Mouse (Mus musculus) cortical plate, adult 2 months (tissue): ENCODE data around the gene Mink1. TPM values are rescaled to one million over a fixed set of nuclear protein-coding genes. Genes with fewer than 3 reads are reported as not detected.
"Not testable (repeated sequence)": the region's sequence is repeated elsewhere in the genome, so short reads cannot be mapped to it uniquely, and the experiment has no call there.

Source experiments
- H3K27ac ChIP-seq: fragments of 200-500 bp; 2 replicates; pipeline ENCODE4 v1.5.1; 2012; ENCODE audit warnings: low read length, control low read depth, inconsistent platforms; ENCODE audit not compliant: insufficient read depth
- H3K4me1 ChIP-seq: fragments of 200-500 bp; 2 replicates; pipeline ENCODE4 v1.6.1; 2011; ENCODE audit warnings: low read length; ENCODE audit not compliant: control insufficient read depth, insufficient read depth
- H3K4me3 ChIP-seq: fragments of 200-500 bp; 2 replicates; pipeline ENCODE4 v1.5.1; 2011; ENCODE audit warnings: mild to moderate bottlenecking, low read length, control low read depth; ENCODE audit not compliant: insufficient read depth
- CTCF ChIP-seq: fragments of 200-500 bp; IDR thresholded peaks from 2 replicates; pipeline ENCODE4 v1.5.1; 2011; ENCODE audit warnings: mild to moderate bottlenecking, control low read depth, low read length; ENCODE audit not compliant: insufficient read depth; ENCODE audit errors: extremely low read depth
- POLR2A ChIP-seq: fragments of 200-500 bp; IDR thresholded peaks from 2 replicates; pipeline ENCODE4 v1.6.1; 2011; ENCODE audit warnings: mild to moderate bottlenecking, low read length, control low read depth; ENCODE audit not compliant: insufficient read depth; ENCODE audit errors: extremely low read depth
- polyA plus RNA-seq: library from polyadenylated mRNA; depleted of rRNA; stranded (reverse); fragments of >200 nt; gene quantifications from 2 replicates; pipeline ENCODE4 v1.2.3, GENCODE M21; 2012; rRNA removed

Gene Mink1
- 318 and 325 TPM in 2 replicates for polyA plus RNA-seq

DNA sequence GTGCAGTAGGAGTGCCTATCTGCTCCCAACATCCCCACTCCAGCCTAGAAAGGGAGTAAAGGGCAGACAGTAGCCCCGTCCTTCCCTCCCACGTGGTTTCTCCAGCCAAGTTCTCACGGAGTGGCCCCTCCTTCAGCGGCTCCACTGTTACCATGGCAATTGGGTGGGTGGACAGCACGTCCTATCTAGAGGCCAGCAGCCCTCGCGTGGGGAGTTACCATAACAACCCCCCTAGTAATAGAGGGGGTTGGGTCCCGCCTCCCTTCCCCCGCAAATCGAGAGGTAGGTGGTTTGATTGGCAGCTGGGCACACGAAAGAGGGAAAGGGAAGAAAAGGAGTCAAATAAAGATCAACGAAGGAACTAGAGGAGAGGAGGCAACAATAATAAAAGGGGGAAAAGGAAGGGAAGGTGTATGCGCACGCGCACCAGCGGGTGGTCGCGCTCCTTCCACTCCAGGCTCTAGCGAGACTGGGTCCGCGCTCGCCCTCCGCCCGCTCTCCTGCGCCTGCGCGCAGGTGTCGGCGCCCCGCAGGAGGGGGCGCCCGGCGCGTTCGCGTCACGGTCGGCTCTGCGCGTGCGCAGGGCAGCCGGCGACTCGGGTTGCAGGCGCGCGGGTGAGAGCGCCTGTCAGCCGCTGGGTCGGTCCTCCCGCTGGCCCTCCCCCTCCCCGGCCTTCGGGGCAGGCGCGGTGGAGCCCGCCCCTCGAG lies at the start of gene Mink1:
Mink1 (plus strand) TSS at position 595 of the 708 bp plus-strand sequence.
- Histone ChIP-seq H3K4me3 (peak within 1 kb of the TSS; percentile 86), H3K27ac (peak within 1 kb of the TSS; percentile 98)
- TF ChIP-seq CTCF (no peak), POLR2A (peak; percentile 82)

DNA sequence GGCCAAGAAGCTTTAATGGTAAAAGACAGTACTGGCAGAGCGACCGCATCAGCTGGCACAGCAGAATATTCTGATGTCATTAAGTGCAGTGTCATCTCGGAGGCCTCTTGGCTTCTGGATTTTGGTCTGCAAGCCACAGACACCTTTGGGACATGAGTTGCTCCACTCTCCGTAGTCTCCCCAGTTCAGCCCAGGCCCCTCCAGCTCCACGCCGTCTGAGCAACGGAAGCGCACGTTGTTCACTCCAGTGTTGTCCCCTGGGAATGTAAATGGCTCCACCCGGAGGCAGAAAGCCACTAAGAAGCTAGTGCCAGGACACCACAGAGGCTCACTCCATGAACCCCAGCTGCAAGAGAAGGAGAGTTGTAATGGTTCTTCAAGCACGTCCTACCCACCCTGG lies 49.2 kb upstream of the Mink1 start:
- Histone ChIP-seq H3K27ac (no peak overlapping the region), H3K4me1 (no peaks in the 10 kb centered on the region), H3K4me3 (no peak overlapping the region)
- no peak for TF ChIP-seq CTCF
- TF ChIP-seq POLR2A = no peak

More for the DNA sequence above, at the start of gene Mink1:
- H3K4me1 ChIP-seq = peaks cover 10% of the 10 kb centered on the region

DNA sequence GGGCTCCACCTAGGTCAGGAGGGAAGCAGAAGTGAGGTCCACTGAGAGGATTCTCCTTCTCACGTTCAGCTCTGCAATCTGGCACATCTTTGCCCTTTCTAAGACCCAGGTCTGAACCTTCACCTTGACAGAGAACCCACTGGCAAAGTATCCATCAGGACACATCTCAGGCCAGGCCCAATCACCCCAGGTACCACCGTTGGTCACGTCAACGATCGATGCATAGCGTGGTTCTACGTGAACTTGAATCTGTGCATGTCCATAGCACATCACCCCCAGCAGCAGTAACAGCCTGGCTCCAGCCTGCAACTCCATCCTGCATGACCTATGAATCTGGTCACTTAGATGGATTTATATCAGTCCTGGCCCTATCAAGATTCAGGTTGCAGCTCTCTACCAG lies 48.4 kb upstream of the Mink1 start, which contains the start of gene Vmo1:
Vmo1 (minus strand) TSS at position 329 of the 400 bp plus-strand sequence.
- H3K27ac ChIP-seq = no peak within 1 kb of the TSS
- TF ChIP-seq CTCF = no peak
- no peaks in the 10 kb centered on the region for H3K4me1 ChIP-seq

DNA sequence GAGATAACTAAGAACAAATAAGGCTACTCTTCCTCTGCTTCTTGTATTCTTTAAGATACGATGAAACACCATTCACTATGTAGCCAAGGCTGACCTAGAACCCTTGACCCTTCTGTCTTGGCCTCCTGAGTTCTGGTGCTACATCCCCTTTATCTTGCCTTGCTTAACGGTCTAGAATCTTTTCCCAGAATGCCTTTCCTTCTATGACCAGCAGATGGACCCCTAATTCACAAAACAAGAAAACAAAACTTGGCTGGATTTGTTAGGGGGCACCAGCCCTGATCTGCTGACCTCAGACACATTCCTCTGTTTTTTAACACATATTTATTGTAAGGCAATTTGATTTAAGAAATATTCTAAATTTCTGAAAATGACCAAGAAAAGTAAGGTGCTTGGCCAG lies 46.3 kb upstream of the Mink1 start:
- Histone ChIP-seq H3K27ac (no peak overlapping the region), H3K4me1 (no peaks in the 10 kb centered on the region), H3K4me3 (no peak overlapping the region)
- TF ChIP-seq CTCF (peak; percentile 53), POLR2A (no peak)

More for the DNA sequence above, 48.4 kb upstream of the Mink1 start, which contains the start of gene Vmo1:
- no peak within 1 kb of the TSS for H3K4me3 ChIP-seq

DNA sequence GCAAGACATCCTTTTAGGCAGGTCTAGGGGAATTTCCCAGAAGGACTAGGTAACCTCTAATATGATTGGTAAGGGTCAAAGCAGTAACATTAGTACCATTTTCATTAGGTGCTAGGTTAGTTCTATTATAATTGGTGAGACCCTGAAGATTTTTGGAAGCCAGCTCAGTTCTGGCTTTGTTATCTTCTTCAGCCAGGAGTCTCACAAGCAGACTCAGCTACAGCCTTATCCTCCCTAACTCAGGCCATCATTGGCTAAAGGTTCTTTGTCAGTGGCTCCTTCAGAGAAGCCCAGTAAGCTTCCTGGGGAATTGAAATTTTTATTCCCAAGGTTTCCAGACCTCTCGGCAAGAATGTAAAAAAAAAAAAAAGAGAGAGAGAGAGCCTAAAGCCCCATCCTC lies 44.2 kb upstream of the Mink1 start:
- H3K27ac ChIP-seq = no peak overlapping the region
- H3K4me1 ChIP-seq = no peaks in the 10 kb centered on the region
- TF ChIP-seq CTCF (no peak), POLR2A (no peak)
- H3K4me3 ChIP-seq = no peak overlapping the region

DNA sequence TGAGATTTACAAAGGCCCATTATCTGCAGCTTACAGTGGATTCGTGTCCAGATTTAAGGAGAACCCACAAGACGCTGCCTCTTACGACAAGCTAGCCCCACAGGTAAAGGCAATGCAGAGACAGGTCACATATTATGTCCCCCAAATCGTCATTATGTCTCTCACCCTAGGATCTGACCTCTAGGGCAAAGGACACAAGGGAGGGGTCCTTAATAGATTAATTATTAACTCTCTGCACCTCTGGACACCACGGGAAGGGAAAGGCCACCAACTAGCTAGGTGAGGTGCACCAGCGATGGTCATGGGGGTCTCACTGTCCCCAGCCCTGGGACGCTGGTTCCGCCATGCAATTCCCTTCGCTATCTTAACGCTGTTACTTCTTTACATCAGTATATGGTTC lies 43.8 kb upstream of the Mink1 start, which contains the start of gene Gltpd2:
Gltpd2 (plus strand) TSS at position 274 of the 400 bp plus-strand sequence.
- H3K4me1 ChIP-seq = no peaks in the 10 kb centered on the region
- H3K27ac ChIP-seq = no peak within 1 kb of the TSS
- H3K4me3 ChIP-seq = 0 out of 2 replicates have a peak within 1 kb of the TSS, but pooled peaks have one; percentile 9
- TF ChIP-seq CTCF (no peak), POLR2A (no peak)

DNA sequence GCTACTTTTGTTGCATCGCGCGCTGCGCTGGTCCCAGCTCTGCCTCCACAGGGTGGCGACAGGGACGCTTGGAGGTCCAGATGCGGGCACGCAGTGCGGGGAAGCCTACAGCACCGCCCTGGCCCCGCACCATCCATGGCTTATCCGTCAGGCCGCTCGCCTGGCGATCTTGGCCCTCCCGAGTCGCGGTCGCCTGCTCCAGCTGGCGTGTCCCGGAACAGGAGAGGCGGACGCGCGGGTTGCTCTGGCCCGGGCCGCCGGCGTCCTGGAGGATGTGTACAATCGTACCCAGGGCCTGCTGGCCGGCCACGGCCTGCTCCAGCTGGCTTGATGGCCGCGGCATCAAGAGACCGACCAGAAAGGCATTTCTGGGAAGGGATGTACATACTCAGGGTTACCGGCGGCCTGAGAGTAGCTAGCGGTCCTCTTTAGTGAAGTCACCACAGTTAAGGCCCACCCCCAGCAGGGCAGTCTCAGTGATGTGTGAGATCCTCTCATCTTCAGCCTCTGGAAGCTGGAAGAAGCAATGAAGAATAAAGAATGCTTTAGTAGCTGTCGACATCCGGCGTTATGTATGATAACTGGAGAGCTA lies 42.4 kb upstream of the Mink1 start:
- no peak overlapping the region for H3K27ac ChIP-seq
- 0 out of 2 replicates have a peak overlapping the region, but pooled peaks have one; percentile 9 for H3K4me3 ChIP-seq
- no peaks in the 10 kb centered on the region for H3K4me1 ChIP-seq
- TF ChIP-seq CTCF = no peak
- no peak for TF ChIP-seq POLR2A

DNA sequence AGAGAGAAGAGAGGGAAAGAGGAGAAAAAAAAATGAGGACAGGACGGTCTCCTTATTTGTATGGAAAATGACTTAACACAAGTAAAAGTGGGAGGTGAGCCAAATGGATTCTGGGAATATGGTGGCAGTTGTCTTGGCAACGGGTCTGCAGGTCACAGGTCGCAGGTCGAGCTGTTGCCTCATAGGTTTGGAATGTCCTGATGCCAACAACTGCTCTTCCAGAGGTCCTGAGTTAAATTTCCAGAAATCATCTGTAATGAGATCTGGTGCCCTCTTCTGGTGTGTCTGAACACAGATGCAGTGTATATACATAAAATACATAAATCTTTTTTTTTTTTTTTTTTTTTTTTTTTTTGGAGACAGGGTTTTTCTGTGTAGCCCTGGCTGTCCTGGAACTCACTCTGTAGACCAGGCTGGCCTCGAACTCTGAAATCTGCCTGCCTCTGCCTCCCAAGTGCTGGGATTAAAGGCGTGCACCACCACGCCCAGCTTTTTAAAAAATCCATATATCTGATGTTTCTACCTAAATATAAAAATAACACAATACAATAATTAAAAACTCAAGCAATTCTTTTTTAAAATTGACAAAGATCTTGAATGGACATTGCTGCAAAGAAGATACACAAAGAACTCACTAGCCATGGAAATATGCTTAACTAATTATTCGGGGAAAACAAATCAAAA lies 39.2 kb upstream of the Mink1 start:
- H3K4me1 ChIP-seq, H3K27ac ChIP-seq, H3K4me3 ChIP-seq: not testable (repeated sequence)

DNA sequence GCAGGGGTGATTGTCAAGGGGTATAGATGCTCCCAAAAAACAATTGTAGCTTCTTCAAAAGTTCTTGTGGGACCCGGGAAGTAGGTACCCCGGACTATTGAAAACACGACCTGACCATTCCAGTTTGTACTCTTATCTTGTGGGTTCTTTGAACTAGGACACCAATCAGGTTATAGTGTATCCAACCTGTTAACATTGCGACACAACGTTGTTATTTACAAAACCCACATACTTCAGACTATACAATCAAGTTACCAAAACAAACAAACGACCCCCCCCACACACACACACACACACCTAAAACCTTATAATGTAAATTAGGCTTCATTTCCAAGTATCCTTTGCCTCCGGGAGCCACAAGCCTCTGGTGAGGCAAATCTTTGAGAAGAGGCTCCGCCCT lies 37.9 kb upstream of the Mink1 start:
- Histone ChIP-seq H3K27ac (no peak overlapping the region), H3K4me1 (peaks cover 5% of the 10 kb centered on the region; the same call in 1 of the 2 replicates), H3K4me3 (peak overlapping the region; percentile 45; the same call in 1 of the 2 replicates)
- TF ChIP-seq CTCF (no peak), POLR2A (no peak)
